Mouse (Mus musculus): ENCODE data around the gene Keap1.
"Not testable (repeated sequence)": the region's sequence is repeated elsewhere in the genome, so short reads cannot be mapped to it uniquely, and the experiment has no call there.

The Keap1 gene

GRCm38 (mm10) chr9:21238733-21239464 lies at the start of gene Keap1:
Gene Keap1 (minus strand): TSS chr9:21239361.
- peak; percentile 26 for DNase-seq (ENCODE audit: low spot score)

- DNase-seq (ENCODE audit: low spot score), result no peak
These were observed 49.5 kb upstream of the Keap1 start for GRCm38 (mm10) chr9:21288404-21289336.

GRCm38 (mm10) chr9:21287571-21288402 lies 48.6 kb upstream of the Keap1 start, which contains the start of gene Kri1:
Gene Kri1 (minus strand): TSS chr9:21287969.
- DNase-seq (ENCODE audit: low spot score), result peak; percentile 84

- DNase-seq (ENCODE audit: low spot score), result no peak
These were observed 47.6 kb upstream of the Keap1 start for GRCm38 (mm10) chr9:21286753-21287152.

GRCm38 (mm10) chr9:21283994-21284393 lies 44.8 kb upstream of the Keap1 start:
- no peak for DNase-seq (ENCODE audit: low spot score)

- no peak for DNase-seq (ENCODE audit: low spot score)
These were observed 44.4 kb upstream of the Keap1 start for GRCm38 (mm10) chr9:21283591-21283990.

GRCm38 (mm10) chr9:21277776-21278175 lies 38.6 kb upstream of the Keap1 start:
- no peak for DNase-seq (ENCODE audit: low spot score)

GRCm38 (mm10) chr9:21276307-21276706 lies 37.1 kb upstream of the Keap1 start:
- DNase-seq (ENCODE audit: low spot score), result no peak

GRCm38 (mm10) chr9:21275727-21276126 lies 36.6 kb upstream of the Keap1 start:
- DNase-seq (ENCODE audit: low spot score), result no peak

- DNase-seq (ENCODE audit: low spot score), result no peak
These were observed 36.0 kb upstream of the Keap1 start for GRCm38 (mm10) chr9:21275013-21275710.

GRCm38 (mm10) chr9:21274336-21274735 lies 35.2 kb upstream of the Keap1 start:
- no peak for DNase-seq (ENCODE audit: low spot score)

GRCm38 (mm10) chr9:21273520-21274228 lies 34.5 kb upstream of the Keap1 start:
- DNase-seq (ENCODE audit: low spot score), result no peak

GRCm38 (mm10) chr9:21273094-21273493 lies 33.9 kb upstream of the Keap1 start:
- DNase-seq (ENCODE audit: low spot score), result no peak

GRCm38 (mm10) chr9:21272391-21272790 lies 33.2 kb upstream of the Keap1 start:
- no peak for DNase-seq (ENCODE audit: low spot score)

GRCm38 (mm10) chr9:21269590-21269989 lies 30.4 kb upstream of the Keap1 start:
- DNase-seq (ENCODE audit: low spot score), result not testable (repeated sequence)

GRCm38 (mm10) chr9:21268305-21268704 lies 29.1 kb upstream of the Keap1 start:
- DNase-seq (ENCODE audit: low spot score), result no peak

- no peak for DNase-seq (ENCODE audit: low spot score)
These were observed 27.7 kb upstream of the Keap1 start for GRCm38 (mm10) chr9:21266889-21267288.

GRCm38 (mm10) chr9:21265611-21266010 lies 26.4 kb upstream of the Keap1 start:
- DNase-seq (ENCODE audit: low spot score), result no peak

GRCm38 (mm10) chr9:21265000-21265561 lies 25.9 kb upstream of the Keap1 start, which contains the start of gene Atg4d:
Gene Atg4d (plus strand): TSS chr9:21265293.
- DNase-seq (ENCODE audit: low spot score), result peak; percentile 90

- no peak for DNase-seq (ENCODE audit: low spot score)
These were observed 25.3 kb upstream of the Keap1 start for GRCm38 (mm10) chr9:21264272-21264999.
